Mouse (Mus musculus) layer of hippocampus, adult 11-12 months (tissue): ENCODE results near the gene Spsb2.
"Not testable (repeated sequence)": the region's sequence is repeated elsewhere in the genome, so short reads cannot be mapped to it uniquely, and the experiment has no call there.

ENCODE experiments used
- DNase-seq: peaks from one replicate; pipeline ENCODE4 v3.0.0; 2022; ENCODE audit warnings: low spot score

Gene Spsb2

DNA sequence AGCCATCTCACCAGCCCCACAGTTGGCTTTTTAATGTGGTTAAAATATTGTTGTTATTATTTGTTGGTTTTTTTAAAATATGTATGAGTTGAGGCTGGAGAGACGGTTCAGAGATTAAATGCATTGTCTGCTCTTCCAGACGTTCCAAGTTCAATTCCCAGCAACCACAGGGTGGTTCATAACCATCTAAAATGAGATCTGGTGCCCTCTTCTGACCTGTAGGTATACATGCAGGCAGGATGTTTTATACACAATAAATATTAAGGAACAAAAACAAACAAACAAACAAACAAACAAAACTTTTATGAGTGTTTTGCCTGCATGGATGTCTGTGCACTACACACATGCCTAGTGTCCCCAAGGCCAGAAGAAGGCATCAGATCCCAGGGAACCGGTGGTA, 5.4 kb upstream of the Spsb2 start:
- DNase-seq, result no peak

DNA sequence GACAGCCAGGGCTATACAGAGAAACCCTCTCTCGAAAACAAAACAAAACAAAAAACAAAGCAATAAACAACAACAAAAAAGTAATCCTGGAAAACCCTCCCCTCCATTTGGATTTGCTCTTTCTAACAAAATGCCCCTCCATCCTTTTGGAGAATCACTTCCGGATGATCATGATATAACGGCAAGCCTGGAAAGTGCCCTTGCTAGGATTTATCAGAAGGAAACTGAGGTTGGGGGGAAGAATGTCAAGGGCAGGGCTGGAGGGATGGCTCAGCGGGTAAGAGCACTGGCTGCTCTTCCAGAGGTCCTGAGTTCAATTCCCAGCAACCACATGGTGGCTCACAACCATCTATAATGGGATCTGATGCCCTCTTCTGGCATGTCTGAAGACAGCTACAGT, 4.8 kb upstream of the Spsb2 start:
- DNase-seq, result not testable (repeated sequence)

DNA sequence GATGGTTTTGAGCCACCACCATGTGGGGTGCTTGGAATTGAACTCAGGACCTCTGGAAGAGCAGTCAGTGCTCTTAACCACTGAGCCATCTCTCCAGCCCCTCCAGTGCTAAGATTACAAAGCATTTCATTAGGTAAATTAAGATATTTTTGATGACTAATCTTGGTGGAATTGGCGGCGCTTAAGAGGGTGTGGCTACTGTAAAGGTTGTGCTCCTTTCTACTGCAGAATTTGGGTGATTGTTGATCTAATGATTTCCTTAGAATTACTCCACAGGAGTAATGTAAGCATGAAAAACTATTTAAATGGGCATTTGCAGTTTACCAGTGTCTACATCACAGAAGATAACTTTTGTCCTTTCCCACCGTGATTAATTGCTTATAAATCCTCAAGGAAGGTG, 4.1 kb upstream of the Spsb2 start:
- DNase-seq, result no peak

DNA sequence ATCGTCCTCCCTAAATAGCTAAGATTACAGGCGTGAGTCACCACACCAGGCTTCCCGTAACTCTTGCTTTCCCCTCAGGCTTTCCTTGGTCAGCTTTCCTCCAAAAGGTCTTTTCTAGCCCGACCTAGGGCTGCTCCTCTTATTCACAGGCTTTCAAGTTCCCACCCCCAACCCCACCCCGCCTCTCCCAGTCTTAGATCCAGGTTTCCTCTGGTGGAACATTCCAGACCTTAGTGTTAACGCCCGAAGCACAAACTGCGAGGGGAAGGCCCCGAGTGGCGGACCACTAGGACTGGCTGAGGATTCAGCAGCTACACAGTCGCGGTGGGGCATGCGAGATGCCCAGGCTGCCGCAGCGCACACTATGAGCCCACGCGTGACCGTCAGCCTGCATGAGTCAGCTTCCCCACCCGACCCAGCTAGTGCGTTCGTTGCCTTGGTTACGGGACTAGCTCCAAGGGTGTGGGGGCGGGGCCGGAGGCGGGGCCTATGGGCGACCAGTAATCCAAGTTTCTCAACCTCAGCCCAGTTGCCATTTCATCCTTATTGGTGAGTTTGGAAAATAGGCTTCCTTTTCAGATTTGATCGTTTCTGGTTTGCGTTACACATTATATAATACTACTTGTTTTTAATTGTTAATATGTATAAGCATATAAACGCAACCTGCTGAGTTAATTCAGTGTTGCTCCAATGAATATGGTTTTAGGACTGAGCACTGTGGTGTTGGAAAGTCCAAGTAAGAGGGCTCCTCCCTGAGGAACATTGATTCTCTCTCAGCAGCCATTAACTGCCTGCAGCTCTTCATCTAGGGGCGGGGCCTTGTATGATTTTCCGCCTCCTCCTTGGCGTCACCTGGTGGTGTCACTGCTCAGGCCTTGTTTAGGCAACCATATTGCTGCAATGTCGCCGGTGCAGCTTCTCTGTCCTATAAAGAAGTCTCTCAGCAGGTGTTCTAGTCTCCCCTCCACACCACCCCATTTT, 2.8 kb upstream of the Spsb2 start:
- DNase-seq, result peak; percentile 95

DNA sequence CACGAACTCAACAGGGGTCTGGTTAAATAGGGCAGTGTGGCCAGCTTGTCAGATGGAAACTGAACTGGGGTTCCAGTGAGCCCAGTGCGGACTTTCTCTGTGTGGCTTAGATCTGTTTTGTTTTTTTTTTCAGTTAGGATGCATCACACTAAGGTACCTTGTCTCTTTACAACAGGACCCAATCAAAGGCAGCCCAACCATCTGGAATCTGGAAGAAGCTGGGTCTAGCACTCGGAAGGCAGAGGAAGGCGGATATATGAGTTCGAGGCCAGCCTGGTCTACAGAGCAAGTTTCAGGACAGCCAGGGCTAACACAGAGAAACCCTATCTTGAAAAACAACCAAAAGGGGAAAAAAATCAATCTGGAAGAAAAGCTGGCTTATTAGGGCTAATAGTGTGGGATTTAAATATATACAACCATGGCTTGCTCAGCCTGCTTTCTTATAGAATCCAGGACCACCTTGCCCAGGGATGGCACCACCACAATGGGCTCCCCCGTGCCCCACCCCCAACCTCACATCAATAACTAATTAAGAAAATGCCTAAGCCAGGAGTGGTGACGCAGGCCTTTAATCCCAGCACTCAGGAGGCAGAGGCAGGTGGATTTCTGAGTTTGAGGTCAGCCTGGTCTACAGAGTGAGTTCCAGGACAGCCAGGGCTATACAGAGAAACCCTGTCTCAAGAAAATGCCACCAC, 1.9 kb upstream of the Spsb2 start:
- no peak for DNase-seq

DNA sequence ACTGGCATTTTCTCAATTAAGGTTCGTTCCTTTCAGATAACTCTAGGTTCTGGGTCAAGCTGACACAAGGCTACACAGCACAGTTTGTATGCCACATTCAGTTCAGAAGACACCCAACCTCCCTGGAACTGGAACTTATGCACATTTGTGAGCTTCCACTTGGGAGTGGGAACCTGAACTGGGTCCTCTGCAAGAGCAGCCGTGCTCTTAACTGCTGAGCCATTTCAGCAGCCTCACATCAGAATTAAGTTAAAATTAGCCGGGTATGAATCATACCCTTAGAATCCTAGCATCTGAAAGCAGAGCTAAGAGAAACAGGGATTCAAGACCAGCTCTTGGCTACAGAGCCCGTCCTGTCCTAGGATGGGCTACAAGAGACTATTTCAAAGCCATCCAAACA, 1.1 kb upstream of the Spsb2 start:
- no peak for DNase-seq

DNA sequence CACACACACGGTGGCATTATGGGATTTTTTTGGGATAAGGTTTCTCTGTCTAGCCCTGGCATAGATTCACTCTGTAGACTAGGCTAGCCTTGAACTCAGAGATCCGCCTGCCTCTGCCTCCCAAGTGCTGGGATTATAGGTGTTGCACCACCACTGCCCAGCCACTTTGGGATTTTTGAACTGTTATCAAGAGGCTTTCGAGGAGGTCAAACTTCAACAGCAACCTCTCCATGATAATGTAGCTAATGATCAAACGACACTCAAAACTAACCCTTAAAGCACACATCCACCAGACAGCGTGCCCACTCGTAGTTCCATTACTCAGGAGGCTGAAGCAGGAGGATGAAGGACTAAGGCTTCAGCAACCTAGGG, 489 bp upstream of the Spsb2 start:
- DNase-seq, result no peak

DNA sequence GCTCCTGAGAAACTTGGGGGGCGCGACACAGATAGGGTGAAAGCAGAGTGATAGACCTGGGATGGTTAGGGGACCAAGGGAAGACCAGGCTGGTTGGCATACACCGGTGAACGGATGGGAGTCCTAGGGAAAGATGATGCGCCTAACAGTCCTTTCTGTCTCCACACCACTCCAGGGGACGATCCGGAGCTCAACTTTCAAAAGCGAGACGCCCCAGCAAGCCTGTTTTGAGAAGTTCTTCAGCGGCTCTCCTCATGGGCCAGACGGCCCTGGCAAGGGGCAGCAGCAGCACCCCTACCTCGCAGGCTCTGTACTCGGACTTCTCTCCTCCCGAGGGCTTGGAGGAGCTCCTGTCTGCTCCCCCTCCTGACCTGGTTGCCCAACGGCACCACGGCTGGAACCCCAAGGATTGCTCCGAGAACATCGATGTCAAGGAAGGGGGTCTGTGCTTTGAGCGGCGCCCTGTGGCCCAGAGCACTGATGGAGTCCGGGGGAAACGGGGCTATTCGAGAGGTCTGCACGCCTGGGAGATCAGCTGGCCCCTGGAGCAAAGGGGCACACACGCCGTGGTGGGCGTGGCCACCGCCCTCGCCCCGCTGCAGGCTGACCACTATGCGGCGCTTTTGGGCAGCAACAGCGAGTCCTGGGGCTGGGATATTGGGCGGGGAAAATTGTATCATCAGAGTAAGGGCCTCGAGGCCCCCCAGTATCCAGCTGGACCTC, 752 bp downstream of the Spsb2 start:
- DNase-seq, result peak; percentile 81

DNA sequence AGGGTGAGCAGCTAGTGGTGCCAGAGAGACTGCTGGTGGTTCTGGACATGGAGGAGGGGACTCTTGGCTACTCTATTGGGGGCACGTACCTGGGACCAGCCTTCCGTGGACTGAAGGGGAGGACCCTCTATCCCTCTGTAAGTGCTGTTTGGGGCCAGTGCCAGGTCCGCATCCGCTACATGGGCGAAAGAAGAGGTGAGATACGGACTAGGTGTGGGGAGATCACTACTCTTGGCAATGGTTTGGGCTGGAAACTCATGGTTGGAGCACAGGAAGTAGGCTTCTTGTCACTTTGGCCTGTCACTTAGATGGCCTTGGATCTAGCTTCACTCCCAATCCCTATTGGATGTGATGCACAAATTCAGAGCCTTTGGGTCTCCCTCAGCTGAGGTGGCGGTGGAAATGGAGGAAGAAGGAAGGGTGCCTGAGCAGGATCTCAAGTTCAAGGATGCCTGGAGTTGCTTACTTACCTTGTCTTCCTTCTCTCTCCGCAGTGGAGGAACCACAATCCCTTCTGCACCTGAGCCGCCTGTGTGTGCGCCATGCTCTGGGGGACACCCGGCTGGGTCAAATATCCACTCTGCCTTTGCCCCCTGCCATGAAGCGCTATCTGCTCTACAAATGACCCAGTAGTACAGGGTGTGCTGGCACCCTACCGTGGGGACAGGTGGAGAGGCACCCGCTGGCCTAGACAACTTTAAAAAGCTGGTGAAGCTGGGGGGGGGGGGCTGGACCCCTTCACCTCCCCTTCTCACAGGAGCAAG, 1.5 kb downstream of the Spsb2 start:
- no peak for DNase-seq

DNA sequence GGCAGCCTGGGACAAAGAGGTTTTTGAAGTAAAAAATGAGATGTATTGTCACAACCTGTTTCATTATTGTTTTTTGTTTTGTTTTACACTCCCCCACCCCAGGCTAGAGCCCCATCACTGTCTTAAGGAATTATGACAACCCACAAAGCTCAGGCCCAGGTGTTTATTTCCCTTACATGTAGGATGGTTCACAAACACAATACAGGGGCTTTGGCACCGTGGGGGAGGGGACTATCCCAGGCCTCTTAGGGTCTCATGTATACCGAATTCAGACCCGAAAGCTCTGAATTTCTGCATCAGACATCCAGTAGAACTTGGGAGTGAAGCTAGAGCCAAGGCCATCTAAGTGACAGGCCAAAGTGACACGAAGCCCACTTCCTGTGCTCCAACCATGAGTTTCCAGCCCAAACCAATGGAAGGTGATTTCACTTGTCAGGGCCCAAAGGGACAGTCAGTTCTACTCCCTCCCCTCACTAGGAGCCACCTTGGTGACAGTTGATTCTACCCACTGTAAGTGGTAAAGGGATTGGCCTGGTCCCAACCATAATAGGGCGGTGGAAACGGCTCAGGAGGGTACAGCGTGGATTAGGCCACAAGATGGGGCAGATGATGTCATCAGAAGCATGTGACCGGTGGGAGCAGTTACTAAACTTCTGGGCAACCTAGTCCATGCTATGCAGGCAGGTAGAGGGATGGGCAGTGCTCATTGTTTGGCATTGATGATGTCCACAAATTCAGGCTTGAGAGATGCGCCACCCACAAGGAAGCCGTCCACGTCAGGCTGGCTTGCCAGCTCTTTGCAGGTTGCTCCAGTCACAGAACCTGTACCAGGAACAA, 2.3 kb downstream of the Spsb2 start:
- DNase-seq, result not testable (repeated sequence)

DNA sequence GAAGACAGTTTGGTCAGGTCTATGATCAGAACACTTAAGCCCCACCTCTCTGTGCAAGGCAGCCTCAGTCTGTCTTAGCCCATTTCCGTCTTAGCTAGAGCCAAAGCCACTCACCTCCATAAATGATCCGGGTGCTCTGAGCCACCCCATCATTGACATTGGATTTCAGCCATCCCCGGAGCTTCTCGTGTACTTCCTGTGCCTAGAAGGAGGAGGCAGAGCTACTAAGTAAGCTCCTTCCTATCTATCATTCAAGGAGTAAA, 2.9 kb downstream of the Spsb2 start:
- no peak for DNase-seq

DNA sequence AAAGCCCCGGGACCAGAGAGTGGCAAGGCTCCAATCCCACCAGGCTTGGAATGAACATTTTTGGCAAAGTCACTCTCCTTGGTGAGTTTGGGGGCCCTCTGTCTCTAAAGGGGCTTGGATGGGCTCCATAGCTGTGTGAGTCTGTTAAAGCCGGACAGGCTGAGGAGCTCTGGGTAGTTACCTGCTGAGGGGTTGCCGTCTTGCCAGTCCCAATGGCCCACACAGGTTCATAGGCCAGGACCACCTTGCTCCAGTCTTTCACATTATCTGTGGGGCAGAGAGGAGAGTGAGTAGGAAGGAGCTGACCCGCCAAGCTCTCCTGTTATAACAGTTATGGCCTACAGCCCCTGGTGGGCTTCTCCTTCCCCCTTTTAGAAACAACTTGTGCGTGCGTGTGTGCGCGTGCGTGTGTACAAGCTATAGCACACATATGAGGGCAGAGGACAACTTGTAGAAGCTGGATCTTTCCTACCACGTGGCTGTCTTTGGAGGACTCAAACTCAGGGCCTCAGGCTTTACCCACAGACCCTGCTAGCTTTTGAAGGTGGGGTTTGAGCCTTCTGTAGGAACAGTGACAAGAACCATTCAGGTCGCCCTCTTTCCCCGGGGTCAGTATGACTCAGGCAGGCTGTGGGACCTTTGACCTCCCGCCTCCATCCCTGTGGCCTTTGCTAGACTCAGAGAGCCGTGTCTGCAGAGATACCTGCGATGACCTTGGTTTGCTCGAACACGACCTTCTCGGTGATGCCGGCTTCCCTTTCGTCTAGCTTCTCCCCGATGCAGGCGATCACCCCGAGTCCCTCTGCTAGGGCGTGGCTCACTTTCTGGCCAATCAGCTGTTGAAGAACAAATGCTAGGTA, 3.5 kb downstream of the Spsb2 start:
- DNase-seq, result no peak

DNA sequence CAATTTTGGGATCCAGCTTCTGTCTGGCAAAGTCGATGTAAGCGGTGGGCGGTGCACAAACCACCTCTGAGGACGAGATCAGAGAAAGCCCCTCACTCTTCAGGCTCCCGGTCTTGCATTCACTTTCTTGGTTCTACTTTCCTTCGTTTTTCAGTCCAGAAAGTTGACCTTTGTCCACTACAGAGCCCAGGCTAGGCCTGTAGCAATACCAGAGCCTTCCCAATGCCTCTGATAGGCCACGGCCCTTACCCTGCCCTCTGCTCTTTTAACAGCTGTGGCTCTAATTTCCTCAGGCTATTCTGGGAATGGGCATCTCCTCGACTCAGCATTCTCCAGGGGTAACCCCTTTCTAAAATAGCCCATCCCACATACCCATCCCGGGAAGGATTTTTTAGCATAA, 4.4 kb downstream of the Spsb2 start:
- no peak for DNase-seq

DNA sequence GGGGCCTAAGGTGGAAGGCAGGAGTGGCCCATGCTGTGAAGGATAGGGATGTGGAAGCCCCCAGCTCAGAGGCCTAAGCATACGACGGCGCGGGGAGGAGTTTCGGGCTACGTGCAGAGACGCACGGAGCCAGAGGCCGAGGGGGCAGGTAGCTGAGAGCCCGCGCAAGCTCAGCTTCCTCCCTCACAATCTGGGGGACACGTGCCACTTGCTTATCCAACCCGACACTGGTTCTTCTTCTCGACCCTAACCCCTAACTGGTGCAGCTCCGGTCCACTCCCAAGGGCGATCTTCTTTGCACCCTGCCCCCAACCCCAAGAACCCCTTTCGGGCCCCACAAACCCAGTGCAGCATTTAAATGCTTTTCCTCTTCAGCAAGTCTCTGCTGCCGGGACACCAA, 5.0 kb downstream of the Spsb2 start:
- DNase-seq, result peak; percentile 74

DNA sequence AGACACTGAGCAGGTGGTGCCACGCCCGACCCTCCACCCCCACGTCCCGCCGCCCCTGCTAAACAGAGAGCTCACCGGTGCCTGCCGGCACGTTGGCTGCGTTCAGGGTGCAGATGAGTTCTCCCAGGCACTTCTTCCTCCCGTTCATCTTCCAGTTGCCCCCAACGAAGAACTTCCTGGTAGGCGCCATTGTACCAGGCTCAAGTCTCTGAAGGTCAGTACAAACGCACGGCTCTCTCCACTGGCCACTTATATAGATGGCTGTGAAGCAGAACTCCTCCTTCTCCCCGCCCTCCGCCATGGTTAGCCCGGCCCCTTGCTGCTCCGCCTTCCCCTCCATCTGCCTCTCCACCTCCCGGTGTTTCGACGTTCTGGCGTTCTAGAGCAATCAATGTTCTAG, 5.5 kb downstream of the Spsb2 start, which contains the start of gene Tpi1:
Gene Tpi1, minus strand, starts transcription at position 364 of the 400 bp plus-strand sequence.
- peak; percentile 92 for DNase-seq

DNA sequence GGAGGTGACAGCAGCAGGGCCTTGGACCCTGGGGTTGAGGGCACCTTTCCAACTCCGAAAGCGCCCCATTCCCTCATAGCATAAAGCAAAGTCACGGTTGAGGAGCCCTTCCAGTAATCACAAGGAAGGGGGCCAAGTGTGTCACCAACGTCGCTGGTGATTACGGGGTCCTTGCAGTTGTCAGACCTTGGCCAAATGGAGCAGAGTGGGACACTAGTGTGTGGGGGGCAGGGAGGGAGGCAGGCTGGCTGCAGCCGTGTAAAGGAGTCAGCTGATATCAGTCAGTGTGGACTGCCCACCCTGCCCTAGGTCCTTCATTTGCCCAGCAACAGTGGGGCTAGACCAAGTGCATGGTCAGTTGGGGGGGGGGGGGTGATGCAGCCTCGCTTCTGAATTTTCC, 6.0 kb downstream of the Spsb2 start:
- no peak for DNase-seq

DNA sequence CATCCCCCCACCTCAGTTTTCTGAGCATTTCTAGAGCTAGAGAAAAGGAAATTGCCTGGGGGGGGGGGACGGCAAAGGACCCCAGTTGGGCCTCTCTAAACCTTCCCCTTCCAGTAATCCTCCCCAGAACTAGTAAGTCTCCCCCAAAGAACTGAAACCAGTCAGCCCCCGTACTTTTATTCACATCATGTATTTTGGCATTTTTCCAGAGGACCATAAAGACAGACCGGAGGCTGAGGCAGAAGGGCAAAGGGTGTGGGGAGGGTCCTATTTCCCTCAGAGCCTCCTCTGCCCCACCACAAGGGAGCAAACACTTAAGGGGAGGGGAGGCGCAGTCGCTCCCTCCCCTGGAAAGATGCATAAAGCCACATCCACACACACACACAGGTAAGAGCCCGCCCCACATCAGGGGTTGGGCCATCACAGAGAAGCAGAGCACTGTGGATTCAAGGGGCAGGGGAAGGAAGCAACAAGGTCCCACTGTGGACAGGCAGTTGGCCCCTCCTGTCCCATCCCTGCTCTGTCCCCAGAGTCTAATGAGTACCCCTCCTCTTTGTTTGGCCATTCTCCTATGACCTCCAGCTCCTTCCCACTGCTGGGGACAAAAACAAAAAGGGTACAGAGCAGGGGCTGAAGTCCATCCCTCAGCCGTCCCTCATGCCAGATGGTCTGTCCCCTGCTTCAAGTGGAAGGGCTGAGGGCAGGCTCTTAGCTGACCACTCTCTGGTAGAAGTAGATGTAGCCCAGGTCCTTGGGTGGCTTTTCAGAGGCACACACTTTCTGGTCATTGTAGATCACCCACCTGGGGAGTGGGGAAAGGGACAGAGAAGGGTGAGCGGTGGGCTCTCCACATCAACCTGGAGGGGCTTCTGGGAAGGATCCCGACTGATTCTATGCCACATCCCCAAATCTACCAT, 6.7 kb downstream of the Spsb2 start:
- DNase-seq, result no peak

DNA sequence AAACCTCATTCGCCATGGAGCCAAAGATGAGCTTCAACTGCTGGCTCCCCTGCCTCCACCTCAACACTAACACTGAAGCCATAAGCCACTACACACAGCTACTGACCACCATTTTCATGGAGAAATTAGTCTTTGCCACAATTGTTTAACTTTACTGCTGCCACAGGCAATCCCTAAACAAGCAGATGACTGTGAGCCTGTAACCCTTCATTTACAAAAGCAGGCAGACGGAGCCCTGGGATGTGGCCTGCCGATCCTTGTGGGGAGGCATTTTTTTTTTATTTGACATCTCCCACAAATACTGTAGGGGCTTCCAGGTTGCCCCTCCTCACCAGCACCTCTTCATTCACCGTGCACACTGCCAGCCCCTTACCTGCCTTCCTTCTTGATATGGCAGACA, 8.2 kb downstream of the Spsb2 start:
- DNase-seq, result no peak

DNA sequence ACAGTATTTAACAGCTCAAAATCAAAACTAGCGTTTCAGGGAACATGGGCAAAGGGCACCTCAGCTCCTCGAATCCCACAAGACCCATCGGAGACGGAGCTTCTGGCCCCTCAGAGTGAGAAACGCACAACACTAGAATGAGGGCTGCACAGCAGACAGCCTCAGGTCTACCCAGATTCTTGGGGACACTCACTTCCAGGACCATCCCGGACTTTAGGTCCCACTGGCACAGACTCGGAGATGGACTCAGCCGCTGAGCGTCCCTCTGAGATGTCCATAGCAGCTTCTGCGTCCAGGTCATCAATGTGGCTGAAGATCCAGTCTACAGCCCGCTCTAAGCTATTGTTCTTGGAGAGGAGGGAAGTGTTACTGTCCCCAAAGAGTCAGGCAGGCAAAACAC, 8.7 kb downstream of the Spsb2 start:
- no peak for DNase-seq
